Mouse (Mus musculus): ENCODE results near the gene Thra. TPM values are rescaled to one million over a fixed set of nuclear protein-coding genes. Genes with fewer than 3 reads are reported as not detected.

Thra gene
- polyA plus RNA-seq, 1 experiment from 2014 or later = 32.0 TPM

DNA sequence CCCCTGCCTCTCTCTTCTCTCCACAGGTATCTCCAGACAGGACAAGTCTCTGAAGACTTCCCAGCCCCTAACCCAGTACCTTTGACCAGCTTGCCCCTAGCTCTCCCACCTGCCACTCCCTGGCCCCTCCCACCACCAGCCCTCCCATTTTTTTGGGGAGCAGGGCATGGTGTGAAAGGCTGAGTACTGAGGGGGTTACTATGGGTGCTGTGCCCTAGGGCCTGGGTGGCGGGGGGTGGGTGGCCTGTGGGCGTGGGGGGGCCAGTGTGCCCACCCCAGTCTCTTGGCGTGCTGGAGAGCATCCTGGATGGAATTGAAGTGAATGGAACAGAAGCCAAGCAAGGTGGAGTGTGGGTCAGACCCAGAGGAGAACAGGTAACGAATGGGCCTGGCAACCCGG is 12.8 kb downstream of the Thra start:
- peaks cover 34% of the 10 kb centered on the region for H3K4me1 ChIP-seq (ENCODE audit: control insufficient read depth, insufficient read depth, low read length)
- H3K4me3 ChIP-seq (ENCODE audit: low read depth, low read length) = no peak overlapping the region
- H3K27me3 ChIP-seq (ENCODE audit: control insufficient read depth, insufficient read depth, low read length) = no peaks in the 10 kb centered on the region
- no peak overlapping the region for H3K9ac ChIP-seq (ENCODE audit: low read length)
- WGBS = 91% methylated on average over 5 of the region's 5 CpGs
- no peak for ATAC-seq (ENCODE audit: insufficient read depth, low FRiP score, low TSS enrichment)
- no peaks in the 10 kb centered on the region for H3K36me3 ChIP-seq (ENCODE audit: control insufficient read depth, insufficient read depth, low read length)
- no peak overlapping the region for H3K4me2 ChIP-seq (ENCODE audit: low read depth)
- no peaks in the 10 kb centered on the region for H3K9me3 ChIP-seq (ENCODE audit: control insufficient read depth, low read length)
- no peak for DNase-seq (ENCODE audit: low spot score)
- H3K27ac ChIP-seq (ENCODE audit: low read depth, low read length) = no peak overlapping the region

DNA sequence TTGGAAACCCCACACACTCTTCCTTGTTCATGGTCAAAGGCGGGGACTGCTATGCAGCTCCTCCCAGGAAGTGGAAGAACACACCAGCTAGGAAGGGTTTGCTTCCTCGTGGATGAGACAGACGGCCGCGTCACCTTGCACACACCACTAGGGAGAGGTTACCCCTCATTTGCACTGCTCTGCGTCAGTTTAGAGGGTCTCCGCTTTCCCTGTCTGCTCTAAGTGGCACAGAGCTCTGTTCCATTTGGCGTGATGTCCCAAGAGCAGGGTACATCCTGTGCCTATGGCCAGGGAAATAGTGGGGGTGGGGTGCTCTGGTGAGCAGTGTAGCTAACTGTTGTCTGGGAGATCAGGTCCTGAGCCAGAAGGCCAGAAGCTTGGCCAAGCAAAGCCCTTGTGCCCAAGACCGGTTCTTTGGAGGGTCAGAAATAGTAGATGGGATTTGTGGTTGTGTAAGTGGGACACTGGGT is 13.7 kb downstream of the Thra start:
- WGBS = 72% methylated on average over 9 of the region's 9 CpGs
- Histone ChIP-seq H3K27me3 (ENCODE audit: control insufficient read depth, insufficient read depth, low read length) (no peaks in the 10 kb centered on the region), H3K9ac (ENCODE audit: low read length) (no peak overlapping the region), H3K36me3 (ENCODE audit: control insufficient read depth, insufficient read depth, low read length) (no peaks in the 10 kb centered on the region), H3K9me3 (ENCODE audit: control insufficient read depth, low read length) (no peaks in the 10 kb centered on the region), H3K4me1 (ENCODE audit: control insufficient read depth, insufficient read depth, low read length) (peaks cover 25% of the 10 kb centered on the region), H3K4me2 (ENCODE audit: low read depth) (no peak overlapping the region), H3K4me3 (ENCODE audit: low read depth, low read length) (no peak overlapping the region), H3K27ac (ENCODE audit: low read depth, low read length) (no peak overlapping the region)
- ATAC-seq (ENCODE audit: insufficient read depth, low FRiP score, low TSS enrichment) (no peak), DNase-seq (ENCODE audit: low spot score) (no peak)

DNA sequence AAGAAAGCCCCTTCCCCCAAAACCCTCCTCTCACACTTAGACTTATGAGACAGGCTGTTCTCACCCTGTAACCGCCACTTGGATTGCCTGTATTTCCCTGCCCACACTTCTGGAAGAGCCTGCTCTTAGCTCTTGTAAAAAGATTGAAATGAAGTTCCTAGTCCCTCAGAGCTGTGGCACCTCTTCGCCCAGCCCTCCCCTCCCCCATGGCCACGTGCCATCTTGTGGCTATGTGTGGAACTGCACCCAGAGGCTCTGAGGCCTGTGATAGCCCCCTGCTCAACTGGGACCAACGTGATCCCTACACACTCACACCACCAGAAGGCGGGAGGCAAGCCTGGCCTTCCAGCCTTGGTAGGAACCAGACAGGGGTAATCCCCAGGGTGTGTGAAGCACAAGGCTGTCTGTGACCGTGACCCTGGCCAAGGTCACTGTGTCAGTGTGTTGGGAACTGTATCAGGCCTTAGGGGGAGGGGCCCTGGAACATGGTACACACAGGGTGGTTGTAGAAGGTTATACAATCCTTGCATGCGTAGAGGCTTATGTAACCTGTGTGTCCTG is 14.3 kb downstream of the Thra start:
- Histone ChIP-seq H3K36me3 (ENCODE audit: control insufficient read depth, insufficient read depth, low read length) (no peaks in the 10 kb centered on the region), H3K9me3 (ENCODE audit: control insufficient read depth, low read length) (no peaks in the 10 kb centered on the region), H3K4me1 (ENCODE audit: control insufficient read depth, insufficient read depth, low read length) (peaks cover 20% of the 10 kb centered on the region), H3K27ac (ENCODE audit: low read depth, low read length) (no peak overlapping the region), H3K4me2 (ENCODE audit: low read depth) (no peak overlapping the region), H3K4me3 (ENCODE audit: low read depth, low read length) (no peak overlapping the region), H3K27me3 (ENCODE audit: control insufficient read depth, insufficient read depth, low read length) (no peaks in the 10 kb centered on the region), H3K9ac (ENCODE audit: low read length) (no peak overlapping the region)
- 22% methylated on average over 7 of the region's 7 CpGs for WGBS
- DNase-seq (ENCODE audit: low spot score) = peak; percentile 84
- ATAC-seq (ENCODE audit: insufficient read depth, low FRiP score, low TSS enrichment) = peak; percentile 42; the same call in 1 of the 2 replicates

DNA sequence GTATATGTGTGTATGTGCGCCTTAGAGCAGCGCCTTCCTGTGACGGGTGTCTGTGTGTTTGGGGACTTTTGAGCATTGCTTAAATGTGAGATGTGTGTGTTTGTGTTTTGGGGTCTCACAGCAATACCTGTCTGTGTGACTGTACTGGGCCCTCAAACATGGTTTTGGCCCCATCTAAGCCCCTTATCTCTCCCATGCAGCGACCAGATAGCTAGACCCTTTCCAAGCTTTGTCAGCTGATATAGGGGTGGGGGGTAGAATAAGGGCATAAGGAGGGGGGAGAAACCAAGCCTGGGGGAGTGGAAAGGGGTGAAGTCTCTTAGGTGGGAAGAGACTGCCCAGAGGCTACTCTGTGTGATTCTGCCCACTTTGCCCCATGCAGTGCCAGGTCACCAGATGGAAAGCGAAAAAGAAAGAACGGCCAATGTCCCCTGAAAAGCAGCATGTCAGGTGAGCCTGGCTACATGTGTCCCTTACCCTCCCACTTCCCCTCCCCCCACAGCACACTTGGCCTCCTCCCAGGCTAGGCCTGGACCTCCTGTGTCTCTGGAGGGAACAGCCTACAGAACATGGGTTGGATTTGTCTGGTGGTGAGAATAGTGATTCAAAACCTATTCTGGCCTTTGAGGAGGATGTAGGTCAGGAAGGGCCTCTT is 15.4 kb downstream of the Thra start:
- H3K4me3 ChIP-seq (ENCODE audit: low read depth, low read length) = no peak overlapping the region
- no peak overlapping the region for H3K27ac ChIP-seq (ENCODE audit: low read depth, low read length)
- no peak overlapping the region for H3K9ac ChIP-seq (ENCODE audit: low read length)
- peaks cover 9% of the 10 kb centered on the region for H3K4me1 ChIP-seq (ENCODE audit: control insufficient read depth, insufficient read depth, low read length)
- ATAC-seq (ENCODE audit: insufficient read depth, low FRiP score, low TSS enrichment) (no peak), DNase-seq (ENCODE audit: low spot score) (no peak)
- no peaks in the 10 kb centered on the region for H3K27me3 ChIP-seq (ENCODE audit: control insufficient read depth, insufficient read depth, low read length)
- H3K36me3 ChIP-seq (ENCODE audit: control insufficient read depth, insufficient read depth, low read length) = peaks cover 2% of the 10 kb centered on the region; the same call in 1 of the 2 replicates
- H3K4me2 ChIP-seq (ENCODE audit: low read depth) = no peak overlapping the region
- WGBS = 94% methylated on average over 6 of the region's 6 CpGs
- no peaks in the 10 kb centered on the region for H3K9me3 ChIP-seq (ENCODE audit: control insufficient read depth, low read length)

DNA sequence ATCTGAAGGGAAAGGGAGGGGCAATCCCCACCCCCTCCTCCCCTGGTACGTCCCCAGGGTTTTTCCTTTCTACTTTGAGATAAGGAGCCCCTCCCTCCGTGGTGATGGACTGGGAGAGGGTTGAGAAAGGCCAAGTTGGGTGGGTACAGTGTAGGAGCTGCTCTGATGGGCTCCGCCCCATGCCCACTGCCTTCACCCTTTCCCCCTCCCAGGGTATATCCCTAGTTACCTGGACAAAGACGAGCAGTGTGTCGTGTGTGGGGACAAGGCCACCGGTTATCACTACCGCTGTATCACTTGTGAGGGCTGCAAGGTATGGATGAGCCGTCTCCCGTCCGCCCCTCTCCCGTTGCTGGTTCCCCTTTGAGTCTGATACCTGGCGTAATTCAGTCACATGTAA is 16.3 kb downstream of the Thra start:
- Histone ChIP-seq H3K4me3 (ENCODE audit: low read depth, low read length) (no peak overlapping the region), H3K27ac (ENCODE audit: low read depth, low read length) (no peak overlapping the region), H3K36me3 (ENCODE audit: control insufficient read depth, insufficient read depth, low read length) (peaks cover 2% of the 10 kb centered on the region; the same call in 1 of the 2 replicates), H3K9me3 (ENCODE audit: control insufficient read depth, low read length) (no peaks in the 10 kb centered on the region), H3K9ac (ENCODE audit: low read length) (no peak overlapping the region), H3K4me1 (ENCODE audit: control insufficient read depth, insufficient read depth, low read length) (peaks cover under 1% of the 10 kb centered on the region), H3K4me2 (ENCODE audit: low read depth) (no peak overlapping the region), H3K27me3 (ENCODE audit: control insufficient read depth, insufficient read depth, low read length) (no peaks in the 10 kb centered on the region)
- DNase-seq (ENCODE audit: low spot score) (peak; percentile 7), ATAC-seq (ENCODE audit: insufficient read depth, low FRiP score, low TSS enrichment) (no peak)
- 95% methylated on average over 12 of the region's 12 CpGs for WGBS

DNA sequence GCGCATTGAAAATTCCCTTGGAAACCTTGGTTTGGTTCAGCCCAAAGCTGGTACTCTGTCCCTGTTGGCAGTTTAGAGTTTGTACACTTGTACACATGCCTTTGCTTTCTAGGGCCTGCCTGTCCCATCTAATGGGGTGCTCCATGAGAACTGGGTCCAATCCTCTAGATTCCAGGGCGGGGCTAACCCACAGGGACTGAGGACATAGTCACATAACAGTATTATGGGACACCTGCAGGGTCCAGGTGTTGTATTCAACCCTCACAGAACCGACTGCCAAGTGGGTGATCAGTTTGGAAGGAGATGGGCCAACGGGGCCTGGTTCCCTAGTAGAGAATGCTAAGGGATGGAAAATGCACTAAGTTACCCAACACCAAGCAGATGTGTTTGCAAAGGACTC is 21.5 kb downstream of the Thra start:
- DNase-seq (ENCODE audit: low spot score) (no peak), ATAC-seq (ENCODE audit: insufficient read depth, low FRiP score, low TSS enrichment) (no peak)
- Histone ChIP-seq H3K27ac (ENCODE audit: low read depth, low read length) (no peak overlapping the region), H3K27me3 (ENCODE audit: control insufficient read depth, insufficient read depth, low read length) (no peaks in the 10 kb centered on the region), H3K4me1 (ENCODE audit: control insufficient read depth, insufficient read depth, low read length) (peaks cover 10% of the 10 kb centered on the region), H3K9ac (ENCODE audit: low read length) (no peak overlapping the region), H3K36me3 (ENCODE audit: control insufficient read depth, insufficient read depth, low read length) (peaks cover 4% of the 10 kb centered on the region), H3K4me2 (ENCODE audit: low read depth) (no peak overlapping the region), H3K4me3 (ENCODE audit: low read depth, low read length) (no peak overlapping the region), H3K9me3 (ENCODE audit: control insufficient read depth, low read length) (no peaks in the 10 kb centered on the region)
- 84% methylated on average over 4 of the region's 4 CpGs for WGBS

DNA sequence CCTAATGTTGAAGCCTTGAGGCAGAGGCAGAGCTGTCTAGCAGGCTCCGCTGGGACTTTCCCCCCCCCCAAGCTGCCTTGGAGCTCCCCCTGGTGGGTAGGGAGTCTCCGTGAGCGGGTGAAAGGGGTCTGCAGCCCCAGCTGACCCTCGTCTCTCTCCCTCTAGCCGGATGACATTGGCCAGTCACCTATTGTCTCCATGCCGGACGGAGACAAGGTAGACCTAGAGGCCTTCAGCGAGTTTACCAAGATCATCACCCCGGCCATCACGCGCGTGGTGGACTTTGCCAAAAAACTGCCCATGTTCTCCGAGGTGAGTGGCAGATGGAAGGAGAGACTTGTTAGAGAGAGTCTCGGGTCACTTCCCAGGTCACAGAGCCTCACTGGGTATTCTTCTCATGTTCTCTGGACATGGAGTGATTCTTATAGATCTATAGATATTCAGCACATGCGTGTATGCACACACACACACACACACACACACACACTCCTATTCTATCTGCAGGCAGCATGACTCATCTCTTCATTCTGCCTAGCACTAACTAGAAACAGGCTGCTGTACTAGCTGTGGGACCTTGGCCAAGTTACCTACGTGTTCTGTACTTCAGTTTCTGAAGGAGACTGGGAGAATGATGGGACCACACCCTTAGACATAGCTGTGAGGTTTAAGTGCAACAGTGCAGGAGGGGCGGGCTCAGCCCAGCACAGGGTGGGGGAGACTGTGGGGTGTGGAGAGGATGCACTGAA is 22.5 kb downstream of the Thra start:
- ATAC-seq (ENCODE audit: insufficient read depth, low FRiP score, low TSS enrichment) (no peak), DNase-seq (ENCODE audit: low spot score) (peak; percentile 24)
- H3K4me1 ChIP-seq (ENCODE audit: control insufficient read depth, insufficient read depth, low read length) = peaks cover 20% of the 10 kb centered on the region
- peaks cover 4% of the 10 kb centered on the region for H3K36me3 ChIP-seq (ENCODE audit: control insufficient read depth, insufficient read depth, low read length)
- 73% methylated on average over 17 of the region's 17 CpGs for WGBS
- no peaks in the 10 kb centered on the region for H3K27me3 ChIP-seq (ENCODE audit: control insufficient read depth, insufficient read depth, low read length)
- no peak overlapping the region for H3K27ac ChIP-seq (ENCODE audit: low read depth, low read length)
- no peak overlapping the region for H3K9ac ChIP-seq (ENCODE audit: low read length)
- H3K4me3 ChIP-seq (ENCODE audit: low read depth, low read length) = no peak overlapping the region
- H3K9me3 ChIP-seq (ENCODE audit: control insufficient read depth, low read length) = no peaks in the 10 kb centered on the region
- no peak overlapping the region for H3K4me2 ChIP-seq (ENCODE audit: low read depth)

DNA sequence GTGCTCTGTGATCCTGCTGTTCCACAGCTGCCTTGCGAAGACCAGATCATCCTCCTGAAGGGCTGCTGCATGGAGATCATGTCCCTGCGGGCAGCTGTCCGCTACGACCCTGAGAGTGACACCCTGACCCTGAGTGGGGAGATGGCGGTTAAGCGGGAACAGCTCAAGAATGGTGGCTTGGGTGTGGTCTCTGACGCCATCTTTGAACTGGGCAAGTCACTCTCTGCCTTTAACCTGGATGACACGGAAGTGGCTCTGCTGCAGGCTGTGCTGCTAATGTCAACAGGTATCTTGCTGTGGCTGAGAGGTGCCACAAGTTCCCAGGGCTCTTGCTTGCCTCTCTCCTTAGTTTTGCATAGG is 23.0 kb downstream of the Thra start:
- Histone ChIP-seq H3K27ac (ENCODE audit: low read depth, low read length) (no peak overlapping the region), H3K4me1 (ENCODE audit: control insufficient read depth, insufficient read depth, low read length) (peaks cover 25% of the 10 kb centered on the region), H3K9ac (ENCODE audit: low read length) (no peak overlapping the region), H3K4me3 (ENCODE audit: low read depth, low read length) (no peak overlapping the region), H3K27me3 (ENCODE audit: control insufficient read depth, insufficient read depth, low read length) (no peaks in the 10 kb centered on the region), H3K9me3 (ENCODE audit: control insufficient read depth, low read length) (no peaks in the 10 kb centered on the region), H3K4me2 (ENCODE audit: low read depth) (no peak overlapping the region), H3K36me3 (ENCODE audit: control insufficient read depth, insufficient read depth, low read length) (peaks cover 4% of the 10 kb centered on the region)
- no peak for ATAC-seq (ENCODE audit: insufficient read depth, low FRiP score, low TSS enrichment)
- WGBS = 85% methylated on average over 8 of the region's 8 CpGs
- peak; percentile 9 for DNase-seq (ENCODE audit: low spot score)

DNA sequence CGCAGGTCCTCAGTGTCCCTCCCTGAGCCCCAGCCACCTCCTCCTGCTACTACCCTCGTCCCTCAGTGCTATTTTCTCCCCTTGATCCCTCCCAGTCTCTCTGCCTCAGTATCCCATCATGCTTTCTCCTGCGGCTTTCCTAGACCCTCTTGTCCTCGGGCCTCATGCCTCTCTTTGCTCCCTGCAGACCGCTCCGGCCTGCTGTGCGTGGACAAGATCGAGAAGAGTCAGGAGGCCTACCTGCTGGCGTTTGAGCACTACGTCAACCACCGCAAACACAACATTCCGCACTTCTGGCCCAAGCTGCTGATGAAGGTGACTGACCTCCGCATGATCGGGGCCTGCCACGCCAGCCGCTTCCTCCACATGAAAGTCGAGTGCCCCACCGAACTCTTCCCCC is 23.7 kb downstream of the Thra start:
- H3K4me2 ChIP-seq (ENCODE audit: low read depth) = no peak overlapping the region
- H3K4me3 ChIP-seq (ENCODE audit: low read depth, low read length) = no peak overlapping the region
- no peaks in the 10 kb centered on the region for H3K9me3 ChIP-seq (ENCODE audit: control insufficient read depth, low read length)
- DNase-seq (ENCODE audit: low spot score) = no peak
- no peak for ATAC-seq (ENCODE audit: insufficient read depth, low FRiP score, low TSS enrichment)
- no peak overlapping the region for H3K27ac ChIP-seq (ENCODE audit: low read depth, low read length)
- peaks cover 27% of the 10 kb centered on the region for H3K4me1 ChIP-seq (ENCODE audit: control insufficient read depth, insufficient read depth, low read length)
- H3K27me3 ChIP-seq (ENCODE audit: control insufficient read depth, insufficient read depth, low read length) = no peaks in the 10 kb centered on the region
- H3K9ac ChIP-seq (ENCODE audit: low read length) = no peak overlapping the region
- WGBS = 85% methylated on average over 18 of the region's 18 CpGs
- peaks cover 4% of the 10 kb centered on the region for H3K36me3 ChIP-seq (ENCODE audit: control insufficient read depth, insufficient read depth, low read length)
